Mouse (Mus musculus): ENCODE results near the gene Myocd.

Gene Myocd

DNA sequence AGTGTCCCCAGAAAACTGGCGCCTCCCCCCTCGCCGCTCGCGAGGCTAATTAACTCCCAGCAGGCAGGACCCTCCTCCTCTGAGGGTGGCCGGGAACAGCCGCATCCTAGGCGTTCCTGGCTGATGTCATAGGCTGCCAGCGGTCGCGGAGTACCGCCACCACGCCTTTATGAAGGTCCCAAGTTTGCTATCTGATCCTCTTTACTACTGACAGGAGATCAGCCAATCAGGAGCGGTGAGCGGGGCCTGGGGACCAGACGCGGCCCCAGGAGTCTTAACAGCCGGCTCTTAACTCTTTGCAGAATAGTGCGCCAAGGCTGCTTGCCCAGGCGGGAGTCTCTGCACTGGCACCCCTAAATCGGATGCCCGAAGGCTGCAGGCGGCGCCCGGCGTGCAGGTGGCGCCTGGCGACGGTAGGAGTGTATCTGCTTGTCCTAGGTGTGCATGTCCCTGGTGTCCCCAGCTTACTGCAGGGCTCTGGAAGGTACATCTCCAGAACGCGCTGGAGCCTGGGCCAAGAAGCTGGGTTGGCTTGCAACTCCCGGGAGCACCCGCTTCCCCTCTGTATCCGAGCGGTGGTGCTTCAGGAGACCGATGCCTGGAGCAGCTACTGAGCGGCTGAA is at the start of gene Myocd:
TSS of gene Myocd (minus strand) at position 139 of the 623 bp plus-strand sequence.
- no peak for DNase-seq (ENCODE audit: low read depth, low spot score)

GRCm38 (mm10) chr11:65303824-65304223 is 34.0 kb upstream of the Myocd start:
- DNase-seq (ENCODE audit: low read depth, low spot score) = no peak

DNA sequence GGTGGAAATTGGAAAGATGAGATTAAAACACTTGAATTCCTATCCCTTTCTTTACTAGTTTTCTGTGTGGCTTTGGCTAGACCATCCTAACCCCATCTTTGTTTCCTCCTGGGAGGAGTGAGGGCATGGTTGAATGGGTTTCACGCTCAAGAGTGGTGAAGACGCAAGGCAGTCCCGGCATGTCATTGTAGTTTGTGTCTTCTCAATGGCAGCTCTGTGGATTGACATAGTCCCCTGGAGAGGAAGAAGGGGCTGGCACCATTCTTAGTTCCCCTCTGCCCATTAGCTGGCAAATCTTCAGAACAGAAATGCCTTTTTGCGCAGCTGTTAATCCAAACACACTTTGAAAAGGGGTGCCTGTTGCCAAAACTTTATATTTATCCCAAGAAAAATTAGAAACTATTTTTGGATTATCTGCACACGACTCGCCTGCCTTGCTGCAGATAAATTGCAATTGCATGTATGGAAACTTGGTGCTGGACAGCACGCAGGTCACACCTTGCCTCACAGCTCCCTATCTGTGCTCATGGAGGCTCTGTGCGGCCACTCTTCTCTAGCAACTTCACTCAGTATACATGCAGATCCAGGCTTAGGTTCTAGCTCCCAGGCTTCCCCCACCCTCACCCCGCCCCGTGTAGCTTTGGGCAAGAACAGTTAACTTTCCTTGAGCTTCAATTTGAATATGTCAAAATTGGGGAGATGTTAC is 24.5 kb upstream of the Myocd start:
- DNase-seq (ENCODE audit: low read depth, low spot score) = no peak

DNA sequence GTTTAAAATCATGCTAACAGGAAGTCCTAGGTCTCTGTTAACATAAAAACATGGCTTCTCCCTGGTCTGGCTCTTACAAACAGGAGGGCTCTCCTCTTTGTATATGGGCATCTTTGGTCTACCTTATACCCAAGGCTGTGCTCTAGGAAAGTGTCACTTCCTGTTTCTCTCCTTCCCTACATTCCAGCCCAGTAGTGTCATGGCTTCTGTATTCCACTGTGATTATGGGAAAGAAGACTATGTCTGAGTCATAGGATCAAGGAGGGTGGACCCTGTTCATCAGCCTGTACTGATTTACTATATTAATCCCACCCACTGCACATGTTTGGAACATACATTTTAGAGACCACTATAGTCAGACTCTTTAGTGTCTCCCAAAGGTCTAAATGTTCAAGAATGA is 23.2 kb upstream of the Myocd start:
- no peak for DNase-seq (ENCODE audit: low read depth, low spot score)

DNA sequence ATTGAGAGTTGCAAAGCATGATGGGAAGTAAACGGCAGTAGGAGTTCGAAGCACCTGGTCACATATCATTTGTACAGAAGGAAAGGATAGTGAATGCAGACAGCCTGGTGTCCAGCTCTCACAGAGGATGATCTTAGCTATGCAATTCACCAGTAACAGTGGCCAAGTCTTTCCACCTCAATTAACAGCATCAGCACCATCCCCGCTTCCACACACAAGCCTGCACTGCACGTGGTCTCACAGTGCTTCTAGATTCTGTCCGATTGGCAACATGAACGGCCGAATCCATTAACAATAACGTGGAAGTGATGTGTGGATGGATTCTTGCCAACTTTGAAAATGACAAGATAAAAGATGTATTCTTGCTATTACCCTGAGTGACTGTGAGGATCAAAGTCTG is 17.9 kb upstream of the Myocd start:
- DNase-seq (ENCODE audit: low read depth, low spot score) = no peak

GRCm38 (mm10) chr11:65286211-65286610 is 16.4 kb upstream of the Myocd start:
- no peak for DNase-seq (ENCODE audit: low read depth, low spot score)

DNA sequence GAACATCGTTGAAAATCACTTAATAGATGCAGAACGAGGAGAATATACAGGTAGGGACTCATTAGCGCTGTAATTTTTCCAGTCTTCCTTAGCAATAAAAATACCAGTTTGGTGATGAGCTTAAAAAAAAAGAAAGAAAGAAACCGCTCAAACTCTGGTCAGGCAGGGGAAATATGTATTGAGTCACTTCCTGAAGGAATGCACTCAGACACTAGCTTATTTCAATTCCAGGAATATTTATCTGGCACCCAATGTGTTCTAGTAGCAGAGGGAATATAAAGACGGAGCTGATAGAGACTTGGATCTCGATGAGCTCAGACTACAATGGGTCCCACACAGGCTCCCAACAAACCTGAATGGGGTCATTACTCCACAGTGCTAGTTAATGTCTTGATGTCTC is 5.7 kb upstream of the Myocd start:
- no peak for DNase-seq (ENCODE audit: low read depth, low spot score)

DNA sequence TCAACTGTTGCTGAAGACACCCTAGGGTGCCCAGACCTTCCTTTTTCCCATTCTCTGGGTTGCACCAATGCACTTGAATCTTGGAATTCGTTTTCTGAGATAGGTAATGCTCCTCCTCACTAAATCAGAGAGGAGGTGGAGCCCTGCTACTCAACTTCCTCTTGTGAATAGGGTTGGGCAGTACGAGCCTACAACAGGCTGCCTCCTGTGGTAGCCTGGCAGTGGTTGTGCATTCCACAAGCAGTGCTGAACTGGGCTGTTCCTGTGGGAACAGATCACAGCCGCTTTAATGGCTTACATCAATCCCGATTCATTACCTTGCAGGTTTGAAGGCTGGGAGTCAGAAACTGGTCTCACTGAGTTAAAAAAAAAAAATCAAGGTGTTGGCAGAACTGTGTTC is 1.2 kb upstream of the Myocd start:
- DNase-seq (ENCODE audit: low read depth, low spot score) = no peak

- DNase-seq (ENCODE audit: low read depth, low spot score) = no peak
These were observed 1.5 kb downstream of the Myocd start for GRCm38 (mm10) chr11:65268310-65268709.

DNA sequence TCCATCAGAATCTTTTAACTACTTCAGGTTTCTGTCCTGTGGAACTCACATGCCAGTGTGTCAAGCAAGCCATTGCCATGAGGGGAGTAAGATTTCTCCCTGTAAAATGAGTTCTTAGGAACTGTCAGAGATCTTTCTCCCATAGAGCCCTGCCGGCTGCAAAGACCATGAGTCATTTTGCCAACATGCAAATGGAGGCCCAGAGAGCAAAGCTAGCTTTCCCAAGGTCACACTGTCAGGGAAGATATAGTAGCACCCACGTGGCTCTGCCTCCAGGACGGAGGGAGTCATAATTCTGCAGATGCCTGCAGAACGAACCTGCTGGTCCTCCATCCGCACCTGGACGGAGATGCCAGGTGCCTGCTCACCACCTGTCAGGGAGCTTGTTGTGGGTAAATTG is 6.3 kb downstream of the Myocd start:
- DNase-seq (ENCODE audit: low read depth, low spot score) = no peak

- DNase-seq (ENCODE audit: low read depth, low spot score) = no peak
These were observed 10.8 kb downstream of the Myocd start for GRCm38 (mm10) chr11:65258997-65259396.

GRCm38 (mm10) chr11:65256143-65256542 is 13.6 kb downstream of the Myocd start:
- no peak for DNase-seq (ENCODE audit: low read depth, low spot score)

DNA sequence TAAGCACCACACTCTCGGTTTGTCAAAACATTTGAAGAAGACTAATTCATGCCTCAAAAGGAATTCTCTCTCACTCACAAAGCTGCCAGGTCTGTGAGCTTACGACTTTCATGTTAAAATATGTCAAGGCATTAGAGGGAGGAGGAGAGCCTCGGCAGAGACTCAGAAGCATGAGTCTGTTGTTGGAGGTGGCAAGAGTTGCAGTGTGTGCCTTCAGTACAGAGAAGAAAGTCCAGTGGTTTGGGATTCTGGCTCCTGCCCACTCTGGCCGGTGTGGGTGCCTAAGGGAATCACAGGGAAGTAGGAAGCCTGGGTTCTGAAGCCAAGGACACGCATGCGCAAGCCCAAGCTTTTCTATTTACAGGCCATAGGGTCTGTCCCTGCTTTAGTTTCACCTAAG is 14.2 kb downstream of the Myocd start:
- no peak for DNase-seq (ENCODE audit: low read depth, low spot score)

GRCm38 (mm10) chr11:65250366-65250765 is 19.4 kb downstream of the Myocd start:
- DNase-seq (ENCODE audit: low read depth, low spot score) = no peak

- DNase-seq (ENCODE audit: low read depth, low spot score) = no peak
These were observed 23.3 kb downstream of the Myocd start for GRCm38 (mm10) chr11:65246301-65247054.

GRCm38 (mm10) chr11:65243593-65243992 is 26.2 kb downstream of the Myocd start:
- DNase-seq (ENCODE audit: low read depth, low spot score) = no peak

GRCm38 (mm10) chr11:65240521-65240920 is 29.3 kb downstream of the Myocd start:
- no peak for DNase-seq (ENCODE audit: low read depth, low spot score)

DNA sequence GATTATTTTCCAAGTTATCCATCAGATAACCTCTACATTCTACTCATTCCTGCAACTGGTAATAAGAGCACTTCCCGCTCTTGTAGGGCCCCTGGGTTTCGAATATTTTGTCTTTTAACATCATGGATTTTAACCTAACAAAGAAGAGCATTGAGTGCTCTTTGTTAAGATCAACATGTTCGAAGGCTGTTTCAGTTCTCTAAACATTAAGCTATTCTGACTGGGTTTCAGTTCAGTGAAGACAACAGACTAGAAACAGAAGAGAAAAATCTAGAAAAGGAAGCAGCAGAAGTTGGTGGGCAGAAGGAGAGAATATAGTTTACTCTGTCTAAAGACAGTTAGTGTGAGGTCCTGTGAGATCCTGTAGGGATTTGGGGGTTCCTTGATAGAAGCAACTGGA is 31.9 kb downstream of the Myocd start:
- DNase-seq (ENCODE audit: low read depth, low spot score) = no peak

- no peak for DNase-seq (ENCODE audit: low read depth, low spot score)
These were observed 32.9 kb downstream of the Myocd start for GRCm38 (mm10) chr11:65236907-65237306.

DNA sequence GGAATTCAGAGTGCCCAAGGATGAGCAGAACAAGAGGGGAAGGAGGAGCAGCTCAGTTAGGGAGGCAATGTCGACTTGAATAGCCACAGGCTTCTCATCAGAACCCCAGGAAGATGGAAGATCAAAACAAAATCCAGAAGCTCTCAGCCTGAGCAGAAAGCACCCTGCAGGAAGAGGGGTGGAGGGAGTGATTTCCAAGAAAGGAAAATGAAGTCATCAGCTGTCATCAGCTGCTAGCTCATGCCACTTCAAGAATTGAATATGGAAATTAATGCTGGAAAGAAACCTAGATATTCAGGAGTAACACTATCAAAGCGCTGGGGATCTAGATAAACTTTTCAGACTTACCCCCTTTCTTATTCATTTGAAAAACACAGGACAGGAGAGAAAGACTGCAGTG is 34.4 kb downstream of the Myocd start:
- no peak for DNase-seq (ENCODE audit: low read depth, low spot score)

DNA sequence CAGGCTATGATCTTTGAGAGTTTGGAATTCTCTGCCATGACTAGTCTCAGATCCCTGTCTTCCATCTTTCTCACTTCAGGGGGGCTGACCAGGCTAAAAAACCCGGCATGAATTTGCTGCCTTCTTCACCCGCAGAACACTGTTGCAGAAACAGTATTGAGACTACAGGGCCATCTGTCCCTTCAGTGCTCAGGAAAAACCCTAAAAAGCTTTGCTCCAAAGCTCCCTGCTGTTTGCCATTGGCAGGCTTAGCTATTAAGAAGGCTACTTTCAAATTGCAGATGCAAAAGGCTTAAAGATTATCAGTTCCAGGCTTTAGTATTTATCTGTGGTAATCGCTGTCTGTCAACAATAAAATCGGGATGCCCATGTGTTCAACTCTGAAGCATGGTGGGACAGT is 38.0 kb downstream of the Myocd start:
- no peak for DNase-seq (ENCODE audit: low read depth, low spot score)

DNA sequence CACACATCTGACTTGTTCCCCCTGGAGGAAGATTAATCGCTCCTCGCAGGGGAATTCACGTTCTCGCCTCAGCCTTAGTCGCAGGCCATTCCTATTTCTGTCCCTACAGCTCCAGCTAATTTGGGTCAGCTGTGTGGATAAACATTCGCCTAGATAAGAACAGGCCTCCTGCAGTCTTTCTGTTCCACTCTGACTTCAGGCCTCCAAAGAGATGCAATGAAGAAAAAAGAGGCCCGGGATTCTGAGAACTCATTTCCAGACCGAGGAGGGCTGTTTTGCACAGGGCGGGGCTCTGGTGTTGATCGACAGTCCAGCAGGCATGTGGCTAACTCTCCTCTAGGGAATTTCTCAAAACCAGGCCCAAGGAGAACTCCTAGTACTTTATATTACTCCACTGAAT is 43.0 kb downstream of the Myocd start:
- DNase-seq (ENCODE audit: low read depth, low spot score) = no peak

Data from CD4-positive, CD25-positive, alpha-beta regulatory T cell, adult 2 months (primary cell).